Mouse (Mus musculus) heart, adult 2 months (tissue): Measurements from ENCODE around the gene Ephb1. TPM values are rescaled to one million over a fixed set of nuclear protein-coding genes. Genes with fewer than 3 reads are reported as not detected.

Experiments used
- DNase-seq, 2 experiments: peaks; one replicate each; pipeline ENCODE4 v3.0.0; 2021
- H3K27ac ChIP-seq: fragments of 200-600 bp; 2 replicates; pipeline ENCODE4 v1.8.1; 2022
- H3K27me3 ChIP-seq: fragments of 200-500 bp; 2 replicates; pipeline ENCODE4 v1.6.1; 2012; ENCODE audit warnings: mild to moderate bottlenecking, low read length, inconsistent platforms, mixed read lengths; ENCODE audit not compliant: control insufficient read depth, insufficient read depth
- H3K36me3 ChIP-seq: fragments of 200-500 bp; 2 replicates; pipeline ENCODE4 v1.6.1; 2012; ENCODE audit warnings: low read length, inconsistent platforms; ENCODE audit not compliant: control insufficient read depth, insufficient read depth
- H3K4me1 ChIP-seq: fragments of 200-500 bp; 2 replicates; pipeline ENCODE4 v1.6.1; 2011; ENCODE audit warnings: low read length; ENCODE audit not compliant: control insufficient read depth, insufficient read depth
- H3K4me3 ChIP-seq: fragments of 200-600 bp; 2 replicates; pipeline ENCODE4 v1.8.1; 2022
- H3K79me2 ChIP-seq: fragments of 200-500 bp; replicated peaks from 2 replicates; pipeline ENCODE4 v1.6.1; 2012; ENCODE audit warnings: mild to moderate bottlenecking, inconsistent platforms, low read length, moderate library complexity, mixed read lengths; ENCODE audit not compliant: control insufficient read depth, insufficient read depth
- H3K9ac ChIP-seq: fragments of 200-500 bp; 2 replicates; pipeline ENCODE4 v1.6.1; 2012; ENCODE audit warnings: low read depth, mild to moderate bottlenecking, control low read depth, inconsistent platforms, low read length, mixed read lengths
- CTCF ChIP-seq: fragments of 200-600 bp; IDR thresholded peaks from 2 replicates; pipeline ENCODE4 v1.8.1; 2022; ENCODE audit warnings: antibody characterized with exemption, mild to moderate bottlenecking, moderate library complexity
- EP300 ChIP-seq: fragments of 200-500 bp; IDR thresholded peaks from 2 replicates; pipeline ENCODE4 v1.6.1; 2011; ENCODE audit warnings: low read depth, low read length, control low read depth; ENCODE audit not compliant: insufficient read depth
- POLR2A ChIP-seq: fragments of 200-500 bp; IDR thresholded peaks from 2 replicates; pipeline ENCODE4 v1.6.1; 2011; ENCODE audit warnings: mild to moderate bottlenecking, low read depth, low read length, control low read depth; ENCODE audit not compliant: insufficient read depth
- WGBS: fragments of 180-500 bp; shearing (Covaris S2); methylation state at CpG from one replicate; pipeline ENCODE4 v1.1.7; 2018; 5-methylcytosine and 5-hydroxymethylcytosine counted together
- intact Hi-C: fragments of 180-260 bp; cut with DNase I; formaldehyde crosslinking; loops from one replicate; pipeline ENCODE4 v1.15.1; 2025
- polyA plus RNA-seq: library from polyadenylated mRNA; depleted of rRNA; stranded (reverse); fragments of >200 nt; gene quantifications from 2 replicates; pipeline ENCODE4 v1.2.3, GENCODE M21; 2012
- total RNA-seq, 2 experiments: library from RNA; stranded (reverse); gene quantifications; 2 replicates each; pipeline ENCODE4 v1.2.3; 2021

Gene Ephb1
- total and polyA plus RNA-seq, 3 experiments: 3.1 to 23.3 (median 21.2) TPM

GRCm38 (mm10) chr9:102344086-102344930 is 10.2 kb downstream of the Ephb1 start:
- intact Hi-C loops: no loop called here
- no peaks in the 10 kb centered on the region for H3K36me3 ChIP-seq
- H3K9ac ChIP-seq: no peak overlapping the region
- TF ChIP-seq EP300: no peak
- TF ChIP-seq POLR2A: no peak
- no peak for TF ChIP-seq CTCF
- no peak overlapping the region for H3K4me3 ChIP-seq
- no peaks in the 10 kb centered on the region for H3K27me3 ChIP-seq
- H3K27ac ChIP-seq: no peak overlapping the region
- no peaks in the 10 kb centered on the region for H3K79me2 ChIP-seq
- peak in 1 of 2 experiments; percentile 11 for DNase-seq
- WGBS: 67% methylated on average over 10 of the region's 10 CpGs
- H3K4me1 ChIP-seq: no peaks in the 10 kb centered on the region

GRCm38 (mm10) chr9:102343061-102343460 is 11.4 kb downstream of the Ephb1 start:
- no peaks in the 10 kb centered on the region for H3K36me3 ChIP-seq
- DNase-seq: peak in 1 of 2 experiments; percentile 5
- no peaks in the 10 kb centered on the region for H3K79me2 ChIP-seq
- TF ChIP-seq EP300 (no peak), CTCF (no peak), POLR2A (no peak)
- intact Hi-C loops: no loop called here
- H3K27me3 ChIP-seq: no peaks in the 10 kb centered on the region
- H3K27ac ChIP-seq: no peak overlapping the region
- WGBS: 94% methylated on average over 9 of the region's 9 CpGs
- no peak overlapping the region for H3K9ac ChIP-seq
- no peak overlapping the region for H3K4me3 ChIP-seq
- no peaks in the 10 kb centered on the region for H3K4me1 ChIP-seq

GRCm38 (mm10) chr9:102342026-102342425 is 12.5 kb downstream of the Ephb1 start:
- intact Hi-C loops: no loop called here
- H3K36me3 ChIP-seq: no peaks in the 10 kb centered on the region
- no peak overlapping the region for H3K4me3 ChIP-seq
- no peak overlapping the region for H3K27ac ChIP-seq
- no peak for DNase-seq
- no peak overlapping the region for H3K9ac ChIP-seq
- H3K79me2 ChIP-seq: no peaks in the 10 kb centered on the region
- no peak for TF ChIP-seq EP300
- no peaks in the 10 kb centered on the region for H3K27me3 ChIP-seq
- WGBS: 56% methylated on average over 3 of the region's 3 CpGs
- no peaks in the 10 kb centered on the region for H3K4me1 ChIP-seq

- WGBS: 91% methylated on average over 19 of the region's 19 CpGs
- Histone ChIP-seq H3K9ac (no peak overlapping the region), H3K27me3 (no peaks in the 10 kb centered on the region), H3K79me2 (no peaks in the 10 kb centered on the region), H3K36me3 (no peaks in the 10 kb centered on the region), H3K4me3 (no peak overlapping the region), H3K27ac (no peak overlapping the region), H3K4me1 (no peaks in the 10 kb centered on the region)
- intact Hi-C loops: no loop called here
- peak in 1 of 2 experiments; percentile 3 for DNase-seq
- TF ChIP-seq CTCF (no peak), EP300 (no peak), POLR2A (no peak)
These were observed 13.7 kb downstream of the Ephb1 start for GRCm38 (mm10) chr9:102340768-102341167.

GRCm38 (mm10) chr9:102335571-102336282 is 18.8 kb downstream of the Ephb1 start:
- 53% methylated on average over 11 of the region's 11 CpGs for WGBS
- TF ChIP-seq EP300: no peak
- no peak for TF ChIP-seq CTCF
- TF ChIP-seq POLR2A: no peak
- Histone ChIP-seq H3K27ac (peak overlapping the region; percentile 44), H3K4me3 (no peak overlapping the region), H3K4me1 (no peaks in the 10 kb centered on the region), H3K27me3 (no peaks in the 10 kb centered on the region), H3K9ac (no peak overlapping the region), H3K79me2 (no peaks in the 10 kb centered on the region), H3K36me3 (no peaks in the 10 kb centered on the region)
- DNase-seq: peak; percentile 29 to 36
- intact Hi-C loops: no loop called here
